Mouse (Mus musculus): ENCODE data around the gene Gdf1. TPM values are rescaled to one million over a fixed set of nuclear protein-coding genes. Genes with fewer than 3 reads are reported as not detected.

The Gdf1 gene
- total RNA-seq, 2 experiments from 2014 or later = 1.9 to 2.1 TPM

DNA sequence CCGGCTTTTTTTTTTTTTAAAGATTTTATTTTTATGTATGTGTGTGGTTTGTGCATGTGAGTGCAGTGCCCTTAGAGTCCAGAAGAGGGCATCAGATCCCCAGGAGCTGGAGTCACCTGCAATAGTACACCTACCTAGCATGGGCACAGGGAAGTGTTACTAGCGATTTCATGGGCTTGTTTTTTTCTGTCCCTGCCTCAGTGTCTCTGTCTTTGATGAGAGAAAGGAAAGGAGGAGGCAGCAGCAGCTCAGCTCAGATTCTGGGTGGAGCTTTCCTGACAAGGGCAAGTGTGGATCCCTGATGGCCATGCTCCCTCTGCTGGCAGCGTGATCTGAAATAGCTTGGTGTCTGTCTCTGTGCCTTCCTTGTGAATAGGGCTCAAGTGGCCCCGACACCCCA, 31.2 kb downstream of the Gdf1 start:
- no peak for DNase-seq (ENCODE audit: low spot score)

DNA sequence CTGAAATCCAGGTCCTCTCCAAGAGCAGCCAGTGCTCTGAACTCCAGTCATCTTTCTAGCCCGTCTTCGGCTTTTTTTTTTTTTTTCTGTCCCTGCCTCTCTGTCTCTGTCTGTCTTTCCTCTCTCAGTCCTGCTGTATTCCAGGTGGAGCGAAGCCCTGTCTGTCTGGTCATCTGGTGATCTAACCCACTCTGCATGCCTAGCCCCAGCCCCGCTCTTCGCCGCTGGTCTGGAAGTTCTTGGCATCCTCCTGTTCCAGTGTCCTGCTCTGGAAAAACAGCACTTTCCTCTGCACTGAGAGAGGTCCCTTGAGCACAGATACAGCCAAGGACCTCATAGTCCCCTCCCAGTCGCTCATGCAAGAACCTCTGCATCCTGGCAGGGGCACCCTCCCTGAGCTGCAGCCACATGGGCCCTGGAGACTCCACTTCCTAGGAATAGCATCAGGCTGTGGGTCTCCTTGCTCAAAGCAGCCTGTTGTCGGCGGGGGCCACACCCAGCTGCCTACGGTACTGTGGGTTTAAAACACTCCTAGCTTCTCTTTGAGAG, 31.9 kb downstream of the Gdf1 start:
- no peak for DNase-seq (ENCODE audit: low spot score)

DNA sequence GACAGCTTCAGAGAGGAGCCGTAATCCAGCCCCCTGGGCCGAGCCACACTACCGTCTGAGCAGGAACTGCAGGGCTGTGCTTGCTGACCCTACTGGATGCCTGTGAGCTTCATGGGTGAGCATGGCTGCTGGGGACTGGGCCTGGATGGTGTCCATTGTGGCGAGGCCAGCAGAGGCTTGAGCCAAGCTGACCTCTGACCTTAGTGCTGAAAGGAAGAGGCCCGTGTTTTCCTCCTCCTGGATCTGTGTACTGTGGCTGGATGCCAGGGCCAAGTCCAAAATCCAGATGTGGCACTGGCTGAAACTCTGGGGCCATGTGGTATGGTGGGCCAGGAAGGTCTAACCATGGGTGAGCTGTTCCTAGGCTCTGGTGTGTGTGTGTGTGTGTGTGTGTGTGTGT, 34.4 kb downstream of the Gdf1 start:
- DNase-seq (ENCODE audit: low spot score) = no peak

DNA sequence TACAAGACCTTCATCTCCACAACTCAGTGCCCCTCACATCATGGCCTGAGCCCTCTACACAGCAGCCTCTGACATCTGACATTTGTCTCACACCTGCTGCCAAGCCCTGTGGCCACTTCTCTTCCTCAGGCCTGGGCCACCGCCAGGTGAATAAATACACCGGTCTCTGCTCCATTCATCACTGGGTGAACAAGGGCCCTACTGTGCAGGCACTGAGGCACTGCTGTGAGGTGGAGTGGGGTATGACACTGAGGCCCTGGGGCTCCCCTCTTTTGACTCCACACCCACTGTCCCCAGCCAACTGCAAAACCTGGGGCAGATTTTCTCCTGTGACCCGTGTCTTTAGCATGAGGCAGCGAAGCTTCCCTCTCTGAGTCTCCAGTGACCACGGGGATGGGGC, 37.0 kb downstream of the Gdf1 start:
- no peak for DNase-seq (ENCODE audit: low spot score)

DNA sequence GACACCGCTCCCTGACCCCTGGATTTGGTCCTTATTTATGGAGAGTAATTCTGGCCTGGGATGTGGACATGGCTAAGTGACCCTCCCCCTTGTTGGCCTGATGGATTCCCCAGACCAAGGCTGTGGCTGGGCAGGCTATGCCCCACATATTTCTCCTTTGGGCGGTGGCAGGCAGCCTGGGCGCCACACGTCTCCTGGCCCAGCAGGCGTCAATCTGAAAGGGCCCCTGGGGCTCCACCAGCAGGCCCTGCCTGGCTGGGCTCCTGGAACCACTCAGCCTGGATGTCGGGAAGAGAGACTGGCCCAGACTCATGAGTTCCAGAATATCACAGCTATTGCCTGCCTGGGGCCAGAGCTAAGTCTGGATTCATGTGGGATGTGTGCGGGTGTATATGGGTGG, 40.9 kb downstream of the Gdf1 start:
- no peak for DNase-seq (ENCODE audit: low spot score)

DNA sequence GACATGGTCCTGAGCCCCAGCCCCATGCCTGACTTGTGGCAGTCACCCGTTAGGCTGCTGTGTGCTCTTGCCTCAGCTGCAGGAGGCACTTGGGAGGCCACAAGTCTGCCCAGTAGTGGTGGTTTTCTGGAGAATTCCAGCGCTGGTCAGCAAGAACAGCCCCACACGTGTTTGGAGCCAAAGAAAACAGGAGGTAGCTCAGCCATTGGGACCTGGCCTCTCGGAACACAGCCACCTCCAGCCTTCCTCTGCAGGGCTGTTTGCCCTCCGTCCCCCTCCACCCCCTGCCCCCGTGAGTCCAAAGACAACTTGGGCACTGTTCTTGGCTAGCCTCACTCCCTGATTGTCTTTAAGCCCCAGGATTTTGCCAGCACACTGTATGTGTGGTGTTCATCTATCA, 42.3 kb downstream of the Gdf1 start:
- no peak for DNase-seq (ENCODE audit: low spot score)

DNA sequence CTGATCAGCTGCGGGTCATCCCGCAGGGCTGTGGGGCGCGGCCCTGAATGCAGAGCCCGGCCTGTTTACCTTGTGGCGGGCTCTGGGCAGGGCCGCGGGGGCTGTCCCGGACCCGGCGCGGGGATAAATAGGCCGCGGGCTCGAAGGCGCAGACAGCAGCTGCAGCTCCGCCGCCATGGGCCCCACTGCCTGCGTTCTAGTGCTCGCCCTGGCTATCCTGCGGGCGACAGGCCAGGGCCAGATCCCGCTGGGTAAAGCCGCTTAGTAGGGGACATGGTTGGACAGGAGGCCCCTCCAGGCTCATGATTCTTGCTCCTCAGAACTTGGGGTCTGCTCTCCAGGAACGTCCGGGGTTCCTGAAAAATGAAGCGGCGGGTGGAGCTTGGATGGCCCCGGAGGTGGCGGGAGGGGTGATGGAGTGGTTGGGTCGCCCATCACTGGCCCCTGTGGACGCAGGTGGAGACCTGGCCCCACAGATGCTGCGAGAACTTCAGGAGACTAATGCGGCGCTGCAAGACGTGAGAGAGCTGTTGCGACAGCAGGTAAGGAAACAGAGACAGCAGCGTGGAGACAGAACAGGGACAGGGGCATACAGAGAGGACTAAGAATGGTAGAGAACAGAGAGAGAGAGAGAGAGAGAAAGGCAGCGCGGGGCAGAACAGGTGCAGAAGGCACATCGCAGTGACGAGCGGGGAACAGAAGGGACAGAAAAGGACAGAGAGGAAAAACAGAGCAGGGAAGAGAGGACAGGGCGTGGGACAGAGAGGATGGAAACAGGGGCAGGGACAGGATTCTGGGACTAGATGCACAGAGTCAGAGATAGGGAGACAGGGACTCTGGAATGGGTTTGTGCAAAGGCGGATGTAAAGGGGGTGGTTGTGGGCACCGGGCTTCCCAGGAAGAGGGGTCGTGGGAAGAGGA, 44.0 kb downstream of the Gdf1 start, which contains the start of gene Comp:
Comp (plus strand) TSS at position 162 of the 921 bp plus-strand sequence.
- DNase-seq (ENCODE audit: low spot score) = no peak

DNA sequence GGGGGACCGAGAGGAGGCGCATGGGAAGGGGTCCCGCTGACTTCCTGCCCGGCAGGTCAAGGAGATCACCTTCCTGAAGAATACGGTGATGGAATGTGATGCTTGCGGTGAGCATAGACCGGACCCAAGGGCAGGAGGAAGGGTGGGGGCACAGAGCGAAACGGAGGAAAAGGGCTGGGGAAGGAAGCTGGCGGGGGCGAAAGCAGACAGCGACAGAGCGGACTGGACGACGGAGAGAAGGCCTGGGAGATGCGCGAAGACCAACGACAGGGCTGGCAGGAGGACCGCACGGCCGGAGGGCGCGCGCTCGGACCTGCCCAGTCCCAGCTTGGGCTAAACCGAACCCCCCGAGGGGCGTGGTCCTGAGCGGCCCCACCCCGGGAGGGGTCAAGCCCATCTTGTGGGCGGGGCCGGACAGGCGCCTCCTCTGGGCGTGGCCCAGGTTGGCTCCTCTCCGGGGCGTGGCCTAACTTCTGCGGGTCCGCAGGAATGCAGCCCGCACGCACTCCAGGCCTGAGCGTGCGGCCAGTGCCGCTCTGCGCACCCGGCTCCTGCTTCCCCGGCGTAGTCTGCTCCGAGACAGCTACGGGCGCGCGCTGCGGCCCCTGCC, 44.8 kb downstream of the Gdf1 start:
- peak; percentile 79 for DNase-seq (ENCODE audit: low spot score)

DNA sequence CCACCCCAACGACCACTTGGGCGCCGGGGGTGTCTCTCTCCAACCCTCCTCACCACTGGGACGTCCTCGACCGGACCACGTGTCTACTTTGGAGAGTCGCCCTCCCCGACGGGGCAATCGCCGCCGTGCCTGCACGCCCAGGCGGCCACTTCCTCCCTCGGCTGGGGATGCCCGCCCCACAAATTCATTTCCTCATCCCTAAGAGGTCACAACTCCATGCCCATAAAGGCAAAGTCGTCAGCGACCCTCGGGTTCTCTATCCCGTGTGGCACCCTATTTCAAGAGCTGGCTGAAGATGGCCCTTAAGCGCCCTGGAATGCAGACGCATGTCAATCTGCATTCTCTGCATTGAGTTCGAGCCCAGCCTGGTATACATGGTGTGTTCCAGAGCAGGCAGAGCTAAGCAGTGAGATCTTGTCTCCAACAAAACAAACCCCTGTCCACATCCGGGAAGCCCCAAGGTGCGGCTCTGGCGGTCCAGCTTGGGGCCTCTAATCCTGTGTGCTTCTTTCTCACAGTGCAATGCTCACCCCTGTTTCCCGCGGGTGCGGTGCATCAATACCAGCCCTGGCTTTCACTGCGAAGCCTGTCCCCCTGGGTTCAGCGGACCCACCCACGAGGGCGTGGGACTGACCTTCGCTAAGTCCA, 45.7 kb downstream of the Gdf1 start:
- no peak for DNase-seq (ENCODE audit: low spot score)

DNA sequence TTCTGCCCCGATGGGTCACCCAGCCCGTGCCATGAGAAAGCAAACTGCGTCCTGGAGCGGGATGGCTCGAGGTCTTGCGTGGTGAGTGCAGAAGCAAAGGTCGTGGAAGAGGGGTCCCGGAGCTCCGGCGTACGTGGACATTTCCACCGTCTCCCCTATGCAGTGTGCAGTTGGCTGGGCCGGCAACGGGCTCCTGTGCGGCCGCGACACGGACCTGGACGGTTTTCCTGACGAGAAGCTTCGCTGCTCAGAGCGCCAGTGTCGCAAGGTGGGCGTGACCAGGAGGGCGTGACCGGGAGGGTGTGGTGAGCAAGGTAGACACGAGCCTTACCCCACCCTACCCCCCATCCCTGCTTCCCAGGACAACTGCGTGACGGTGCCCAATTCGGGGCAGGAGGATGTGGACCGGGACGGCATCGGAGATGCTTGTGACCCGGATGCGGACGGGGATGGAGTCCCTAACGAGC, 46.7 kb downstream of the Gdf1 start:
- DNase-seq (ENCODE audit: low spot score) = no peak

DNA sequence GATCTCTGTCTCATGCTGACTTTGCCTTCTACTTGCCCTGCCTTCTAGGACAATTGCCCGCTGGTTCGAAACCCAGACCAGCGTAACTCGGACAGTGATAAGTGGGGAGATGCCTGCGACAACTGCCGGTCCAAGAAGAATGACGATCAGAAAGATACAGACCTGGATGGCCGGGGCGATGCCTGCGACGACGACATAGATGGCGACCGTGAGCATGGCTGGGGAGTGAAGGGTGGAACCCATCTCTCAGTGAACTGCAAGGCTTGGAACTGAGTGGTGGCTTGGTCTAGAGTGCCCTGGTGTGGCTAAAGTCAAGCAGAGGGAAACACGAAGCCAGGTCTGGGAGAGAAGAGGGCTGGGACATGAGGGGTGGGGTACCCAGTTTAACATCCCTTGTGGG, 47.4 kb downstream of the Gdf1 start:
- no peak for DNase-seq (ENCODE audit: low spot score)

DNA sequence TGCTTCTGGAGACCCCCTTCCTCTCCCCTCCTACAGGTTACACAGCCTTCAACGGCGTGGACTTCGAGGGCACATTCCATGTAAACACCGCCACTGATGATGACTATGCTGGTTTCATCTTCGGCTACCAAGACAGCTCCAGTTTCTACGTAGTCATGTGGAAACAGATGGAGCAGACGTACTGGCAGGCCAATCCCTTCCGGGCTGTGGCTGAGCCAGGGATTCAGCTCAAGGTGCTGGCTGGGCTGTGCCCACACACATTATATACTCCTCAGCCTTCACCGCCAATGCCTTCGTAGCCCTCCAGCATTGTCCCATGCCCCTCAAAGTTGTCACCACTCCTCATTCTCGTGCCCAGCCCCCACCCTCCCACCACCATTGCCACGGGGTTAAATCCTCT, 50.5 kb downstream of the Gdf1 start:
- DNase-seq (ENCODE audit: low spot score) = no peak

Other genes with a start within 250 kb of the Gdf1 start
- gene Hapln4, start 246.4 kb upstream of the Gdf1 start, total RNA-seq (2021) = not detected
- not detected for gene Ncan, start 208.9 kb upstream of the Gdf1 start, total RNA-seq (2021)
- gene Nr2c2ap, start 198.5 kb upstream of the Gdf1 start, total RNA-seq (2021) = 1 to 10 TPM; 4.5 to 4.9 TPM
- 1 to 10 TPM; 7.4 to 9.1 TPM for gene Rfxank, start 190.7 kb upstream of the Gdf1 start, total RNA-seq (2021)
- 10 to 100 TPM; 13.4 to 15.0 TPM for gene Borcs8, start 190.3 kb upstream of the Gdf1 start, total RNA-seq (2021)
- gene Mef2b, start 190.1 kb upstream of the Gdf1 start, total RNA-seq (2021) = under 1 TPM; 0.23 to 0.28 TPM
- 10 to 100 TPM; 75.2 to 88.4 TPM for gene Tmem161a, start 157.5 kb upstream of the Gdf1 start, total RNA-seq (2021)
- gene Slc25a42, start 117.5 kb upstream of the Gdf1 start, total RNA-seq (2021) = 10 to 100 TPM; 26.7 to 31.1 TPM
- gene Sugp2, start 95.6 kb upstream of the Gdf1 start, total RNA-seq (2021) = 10 to 100 TPM; 37.4 to 49.4 TPM
- gene Armc6, start 95.4 kb upstream of the Gdf1 start, total RNA-seq (2021) = 1 to 10 TPM; 6.9 to 7.9 TPM
- 1 to 10 TPM; 2.9 to 3.8 TPM for gene Homer3, start 47.0 kb upstream of the Gdf1 start, total RNA-seq (2021)
- 10 to 100 TPM; 27.4 to 28.6 TPM for gene Ddx49, start 27.3 kb upstream of the Gdf1 start, total RNA-seq (2021)
- gene Cope, start 27.3 kb upstream of the Gdf1 start, total RNA-seq (2021) = 100 to 1,000 TPM; 133 to 135 TPM
- gene Cers1, start 14.0 kb upstream of the Gdf1 start, total RNA-seq (2021) = 10 to 100 TPM; 13.4 to 15.9 TPM
- gene Upf1, start 23.5 kb downstream of the Gdf1 start, total RNA-seq (2021) = 10 to 100 TPM; 29.8 to 31.1 TPM
- 10 to 100 TPM in 1 of 2 experiments, 1 to 10 TPM in 1; 6.9 to 14.9 TPM for gene Comp, start 43.7 kb downstream of the Gdf1 start, total RNA-seq (2021)
- gene Crtc1, start 109.8 kb downstream of the Gdf1 start, total RNA-seq (2021) = 1 to 10 TPM; 7.7 to 8.4 TPM
- 1 to 10 TPM; 7.7 to 8.3 TPM for gene Klhl26, start 147.2 kb downstream of the Gdf1 start, total RNA-seq (2021)
- gene Tmem59l, start 157.5 kb downstream of the Gdf1 start, total RNA-seq (2021) = not detected
- 1 to 10 TPM; 2.8 to 2.9 TPM for gene Crlf1, start 163.3 kb downstream of the Gdf1 start, total RNA-seq (2021)
- 100 to 1,000 TPM; 170 TPM for gene Rex1bd, start 176.9 kb downstream of the Gdf1 start, total RNA-seq (2021)
- gene Uba52, start 181.0 kb downstream of the Gdf1 start, total RNA-seq (2021) = 100 to 1,000 TPM; 841 to 913 TPM
- 100 to 1,000 TPM; 103 to 105 TPM for gene Fkbp8, start 197.9 kb downstream of the Gdf1 start, total RNA-seq (2021)
- gene Kxd1, start 198.1 kb downstream of the Gdf1 start, total RNA-seq (2021) = 10 to 100 TPM; 76.3 to 80.6 TPM
- gene Ell, start 209.6 kb downstream of the Gdf1 start, total RNA-seq (2021) = 10 to 100 TPM; 12.5 to 21.8 TPM